Mouse (Mus musculus) v-Abl transformed pro-B cells (cell line): ENCODE data around the gene Rbfox3.

Experiments
- in situ Hi-C, 2 experiments: fragments of 400-800 bp; cut with MboI; formaldehyde crosslinking; loops; one replicate each; pipeline ENCODE4 v1.15.1; 2025; ENCODE audit not compliant: unreplicated experiment in 2 of 2

Gene Rbfox3

GRCm38 (mm10) chr11:118684665-118685064 is 226.7 kb downstream of the Rbfox3 start:
- in situ Hi-C loops, result no loop called here

GRCm38 (mm10) chr11:118680699-118681098 is 230.7 kb downstream of the Rbfox3 start:
- in situ Hi-C loops, result no loop called here

- in situ Hi-C loops, result no loop called here
These were observed 231.5 kb downstream of the Rbfox3 start for GRCm38 (mm10) chr11:118679736-118680410.

- in situ Hi-C loops, result no loop called here
These were observed 232.8 kb downstream of the Rbfox3 start for GRCm38 (mm10) chr11:118678515-118679104.

- in situ Hi-C loops, result no loop called here
These were observed 234.1 kb downstream of the Rbfox3 start for GRCm38 (mm10) chr11:118677277-118677676.

GRCm38 (mm10) chr11:118676364-118676763 is 235.0 kb downstream of the Rbfox3 start:
- in situ Hi-C loops, result no loop called here

- in situ Hi-C loops, result no loop called here
These were observed 239.4 kb downstream of the Rbfox3 start for GRCm38 (mm10) chr11:118671958-118672357.

GRCm38 (mm10) chr11:118671216-118671615 is 240.2 kb downstream of the Rbfox3 start:
- in situ Hi-C loops, result no loop called here

GRCm38 (mm10) chr11:118669820-118670219 is 241.6 kb downstream of the Rbfox3 start:
- in situ Hi-C loops, result no loop called here

GRCm38 (mm10) chr11:118668351-118668750 is 243.0 kb downstream of the Rbfox3 start:
- in situ Hi-C loops, result no loop called here

GRCm38 (mm10) chr11:118667946-118668345 is 243.5 kb downstream of the Rbfox3 start:
- in situ Hi-C loops, result no loop called here

GRCm38 (mm10) chr11:118666172-118666571 is 245.2 kb downstream of the Rbfox3 start:
- in situ Hi-C loops, result no loop called here

GRCm38 (mm10) chr11:118663305-118663704 is 248.1 kb downstream of the Rbfox3 start:
- in situ Hi-C loops, result no loop called here

- in situ Hi-C loops, result no loop called here
These were observed 252.1 kb downstream of the Rbfox3 start for GRCm38 (mm10) chr11:118659305-118659704.

GRCm38 (mm10) chr11:118655833-118656232 is 255.6 kb downstream of the Rbfox3 start:
- in situ Hi-C loops, result no loop called here

- in situ Hi-C loops, result no loop called here
These were observed 257.7 kb downstream of the Rbfox3 start for GRCm38 (mm10) chr11:118653521-118654318.

- in situ Hi-C loops, result no loop called here
These were observed 258.8 kb downstream of the Rbfox3 start for GRCm38 (mm10) chr11:118652401-118653240.

- in situ Hi-C loops, result no loop called here
These were observed 263.0 kb downstream of the Rbfox3 start for GRCm38 (mm10) chr11:118648369-118648768.

GRCm38 (mm10) chr11:118646864-118647263 is 264.5 kb downstream of the Rbfox3 start:
- in situ Hi-C loops, result no loop called here

- in situ Hi-C loops, result no loop called here
These were observed 266.2 kb downstream of the Rbfox3 start for GRCm38 (mm10) chr11:118645158-118645557.

- in situ Hi-C loops, result no loop called here
These were observed 270.7 kb downstream of the Rbfox3 start for GRCm38 (mm10) chr11:118640706-118641105.
